Mouse (Mus musculus): Measurements from ENCODE around the gene Smtn. TPM values are rescaled to one million over a fixed set of nuclear protein-coding genes. Genes with fewer than 3 reads are reported as not detected.

The Smtn gene
- polyA plus RNA-seq, 1 experiment from 2014 or later = 79.5 TPM

- H3K4me1 ChIP-seq = peaks cover 37% of the 10 kb centered on the region
- H3K9ac ChIP-seq = peak overlapping the region; percentile 82
- H3K36me3 ChIP-seq = peaks cover 4% of the 10 kb centered on the region; the same call in 1 of the 2 replicates
- no peaks in the 10 kb centered on the region for H3K9me3 ChIP-seq
- peaks cover 9% of the 10 kb centered on the region for H3K27me3 ChIP-seq (replicated peaks)
- no peak for ATAC-seq (ENCODE audit: extremely low read depth, insufficient number of reproducible peaks, low FRiP score, low TSS enrichment)
- peak overlapping the region; percentile 65 for H3K4me2 ChIP-seq
- H3K4me3 ChIP-seq = peak overlapping the region; percentile 53
- peak overlapping the region; percentile 58 for H3K27ac ChIP-seq (replicated peaks)
- WGBS = 53% methylated on average over 11 of the region's 11 CpGs
Observed at GRCm38 (mm10) chr11:3503755-3504693, 36.4 kb downstream of the Smtn start.

DNA sequence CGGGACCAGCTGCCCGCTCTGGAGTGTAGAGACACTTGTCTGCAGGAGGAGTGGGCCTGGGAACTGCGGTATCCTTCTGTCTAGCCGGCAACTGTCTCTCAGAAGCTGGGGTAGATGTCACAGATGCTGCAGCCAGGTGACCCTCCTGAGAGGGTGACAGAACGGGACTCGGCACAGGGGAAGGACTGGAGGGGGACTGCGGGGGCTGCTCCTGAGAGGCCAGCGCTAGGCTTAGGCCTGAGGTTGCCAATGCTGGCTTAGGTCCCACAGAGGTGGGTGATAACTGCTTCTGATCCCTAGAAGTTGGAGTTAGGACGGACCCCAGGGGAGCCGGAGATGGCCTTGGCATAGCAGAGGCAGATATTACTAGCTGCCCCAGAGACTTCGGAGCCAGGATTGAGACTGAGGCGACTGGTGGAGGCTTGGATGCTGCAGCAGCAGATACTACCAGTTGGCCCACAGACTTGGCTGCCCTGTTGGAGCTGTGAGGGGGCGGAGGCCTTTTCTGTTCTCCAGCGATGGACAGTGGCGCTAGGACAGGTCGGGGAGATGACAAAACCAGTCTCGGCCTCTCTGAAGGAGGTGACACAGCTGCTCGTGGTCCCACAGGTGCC is 37.8 kb downstream of the Smtn start:
- H3K4me2 ChIP-seq = no peak overlapping the region
- peaks cover 9% of the 10 kb centered on the region for H3K27me3 ChIP-seq (replicated peaks)
- H3K36me3 ChIP-seq = peaks cover 7% of the 10 kb centered on the region; the same call in 1 of the 2 replicates
- ATAC-seq (ENCODE audit: extremely low read depth, insufficient number of reproducible peaks, low FRiP score, low TSS enrichment) = no peak
- H3K27ac ChIP-seq (replicated peaks) = no peak overlapping the region
- WGBS = 74% methylated on average over 18 of the region's 18 CpGs
- no peak overlapping the region for H3K4me3 ChIP-seq
- no peak overlapping the region for H3K9ac ChIP-seq
- H3K4me1 ChIP-seq = peaks cover 25% of the 10 kb centered on the region
- H3K9me3 ChIP-seq = no peaks in the 10 kb centered on the region

DNA sequence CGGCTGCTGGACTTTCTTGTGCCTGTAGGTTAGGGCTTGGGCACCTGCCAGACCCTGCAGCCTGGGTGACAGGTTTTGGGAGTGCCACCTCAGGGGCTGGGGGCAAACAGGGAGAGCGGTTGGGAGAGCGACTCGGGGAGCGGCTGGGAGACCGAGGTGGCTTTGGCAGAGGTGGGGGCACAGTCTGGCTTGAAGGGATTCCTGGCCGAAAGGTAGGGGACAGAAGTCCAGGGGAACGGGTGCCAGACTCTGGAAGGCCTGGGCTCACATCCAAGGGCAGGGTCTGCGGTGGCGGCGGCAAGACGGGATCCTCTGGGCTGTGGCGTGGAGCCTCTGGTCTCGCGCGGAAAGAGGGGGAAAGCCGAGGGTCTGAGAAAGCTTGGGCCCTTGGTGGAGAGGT is 38.4 kb downstream of the Smtn start:
- peaks cover 7% of the 10 kb centered on the region; the same call in 1 of the 2 replicates for H3K36me3 ChIP-seq
- no peak overlapping the region for H3K4me2 ChIP-seq
- no peak overlapping the region for H3K4me3 ChIP-seq
- no peak for ATAC-seq (ENCODE audit: extremely low read depth, insufficient number of reproducible peaks, low FRiP score, low TSS enrichment)
- WGBS = 67% methylated on average over 17 of the region's 17 CpGs
- no peaks in the 10 kb centered on the region for H3K9me3 ChIP-seq
- no peak overlapping the region for H3K9ac ChIP-seq
- peaks cover 9% of the 10 kb centered on the region for H3K27me3 ChIP-seq (replicated peaks)
- no peak overlapping the region for H3K27ac ChIP-seq (replicated peaks)
- H3K4me1 ChIP-seq = peaks cover 25% of the 10 kb centered on the region

- Histone ChIP-seq H3K27me3 (replicated peaks) (peaks cover 1% of the 10 kb centered on the region; the same call in 1 of the 2 replicates), H3K9me3 (no peaks in the 10 kb centered on the region), H3K4me2 (no peak overlapping the region), H3K9ac (no peak overlapping the region), H3K36me3 (0 out of 2 replicates have a peak, but pooled peaks cover 3% of the 10 kb centered on the region), H3K4me1 (peaks cover 8% of the 10 kb centered on the region; the same call in 1 of the 2 replicates), H3K4me3 (no peak overlapping the region), H3K27ac (replicated peaks) (no peak overlapping the region)
- ATAC-seq (ENCODE audit: extremely low read depth, insufficient number of reproducible peaks, low FRiP score, low TSS enrichment) = no peak
- 84% methylated on average over 1 of the region's 1 CpGs for whole genome bisulfite sequencing
Observed at GRCm38 (mm10) chr11:3497296-3497695, 43.1 kb downstream of the Smtn start.

DNA sequence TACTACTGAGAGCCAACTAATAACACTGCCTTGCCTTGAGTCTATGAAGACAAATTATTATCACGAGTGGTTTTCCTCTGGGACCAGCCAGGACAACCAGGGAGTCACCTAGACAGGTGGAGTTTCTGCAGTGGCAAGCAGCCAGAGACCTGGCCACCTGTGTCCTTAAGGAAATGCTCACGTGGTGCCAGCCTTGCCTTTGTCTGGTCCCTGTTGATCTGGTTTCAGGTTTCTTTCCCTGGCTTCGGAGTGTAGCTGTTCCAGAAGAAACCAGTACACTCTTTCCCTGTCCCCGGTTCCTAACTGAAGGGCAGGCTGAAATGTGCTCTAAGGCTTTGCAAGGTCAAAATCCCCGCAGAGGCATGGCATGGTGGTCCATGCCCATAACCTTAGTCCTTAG is 43.7 kb downstream of the Smtn start:
- Histone ChIP-seq H3K4me1 (peaks cover 8% of the 10 kb centered on the region; the same call in 1 of the 2 replicates), H3K4me2 (no peak overlapping the region), H3K9me3 (no peaks in the 10 kb centered on the region), H3K4me3 (no peak overlapping the region), H3K27me3 (replicated peaks) (no peaks in the 10 kb centered on the region; the same call in 1 of the 2 replicates), H3K27ac (replicated peaks) (no peak overlapping the region), H3K36me3 (0 out of 2 replicates have a peak, but pooled peaks cover 3% of the 10 kb centered on the region), H3K9ac (no peak overlapping the region)
- 48% methylated on average over 5 of the region's 5 CpGs for WGBS
- no peak for ATAC-seq (ENCODE audit: extremely low read depth, insufficient number of reproducible peaks, low FRiP score, low TSS enrichment)

DNA sequence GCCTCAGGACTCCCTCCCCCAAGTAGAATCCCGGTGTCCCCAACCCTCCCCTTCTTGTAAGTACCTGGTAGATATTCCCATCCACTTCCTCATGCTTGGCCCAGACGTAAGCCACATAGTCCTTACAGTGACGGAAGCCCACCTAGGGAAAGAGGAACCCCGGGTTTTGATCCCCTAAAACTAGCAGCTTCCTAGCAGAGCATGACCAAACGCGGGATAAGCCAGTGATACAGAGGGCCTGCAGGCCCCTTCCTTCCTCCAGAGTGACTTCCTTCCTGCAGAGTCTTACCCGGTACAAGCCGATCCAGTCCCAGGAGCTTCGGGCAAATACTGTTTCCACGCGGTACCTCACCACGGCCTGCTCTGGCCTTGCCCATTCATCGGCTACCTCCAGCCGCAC is 44.9 kb downstream of the Smtn start:
- H3K36me3 ChIP-seq = 0 out of 2 replicates have a peak, but pooled peaks cover 3% of the 10 kb centered on the region
- no peak for ATAC-seq (ENCODE audit: extremely low read depth, insufficient number of reproducible peaks, low FRiP score, low TSS enrichment)
- no peak overlapping the region for H3K9ac ChIP-seq
- WGBS = 82% methylated on average over 14 of the region's 14 CpGs
- H3K27me3 ChIP-seq (replicated peaks) = no peaks in the 10 kb centered on the region
- no peak overlapping the region for H3K4me2 ChIP-seq
- peaks cover 8% of the 10 kb centered on the region; the same call in 1 of the 2 replicates for H3K4me1 ChIP-seq
- H3K9me3 ChIP-seq = no peaks in the 10 kb centered on the region
- H3K27ac ChIP-seq (replicated peaks) = no peak overlapping the region
- H3K4me3 ChIP-seq = no peak overlapping the region

DNA sequence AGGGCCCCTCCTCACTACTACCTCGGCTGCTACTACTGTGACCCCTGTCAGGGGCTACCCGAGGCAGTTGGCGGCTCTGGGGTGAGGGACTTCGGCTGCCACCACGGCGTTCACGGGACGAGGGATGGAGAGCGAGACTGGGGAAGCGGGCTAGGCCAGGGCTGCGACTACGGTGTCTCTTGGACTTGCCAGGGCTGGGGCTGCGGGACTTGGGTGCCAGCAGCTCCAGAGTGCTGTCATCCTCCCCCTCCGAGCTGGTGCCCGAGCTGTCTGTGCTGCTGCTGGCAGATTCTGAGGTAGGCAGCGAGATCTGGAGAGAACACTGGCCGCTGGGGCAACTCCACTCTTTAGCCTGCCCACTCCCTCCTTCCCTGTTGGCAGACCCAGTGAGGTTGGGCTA is 45.6 kb downstream of the Smtn start:
- H3K4me1 ChIP-seq = peaks cover 8% of the 10 kb centered on the region; the same call in 1 of the 2 replicates
- H3K9me3 ChIP-seq = no peaks in the 10 kb centered on the region
- H3K9ac ChIP-seq = no peak overlapping the region
- H3K4me3 ChIP-seq = no peak overlapping the region
- H3K27ac ChIP-seq (replicated peaks) = no peak overlapping the region
- H3K27me3 ChIP-seq (replicated peaks) = no peaks in the 10 kb centered on the region
- no peak overlapping the region for H3K4me2 ChIP-seq
- WGBS = 74% methylated on average over 17 of the region's 17 CpGs
- 0 out of 2 replicates have a peak, but pooled peaks cover 3% of the 10 kb centered on the region for H3K36me3 ChIP-seq
- no peak for ATAC-seq (ENCODE audit: extremely low read depth, insufficient number of reproducible peaks, low FRiP score, low TSS enrichment)

DNA sequence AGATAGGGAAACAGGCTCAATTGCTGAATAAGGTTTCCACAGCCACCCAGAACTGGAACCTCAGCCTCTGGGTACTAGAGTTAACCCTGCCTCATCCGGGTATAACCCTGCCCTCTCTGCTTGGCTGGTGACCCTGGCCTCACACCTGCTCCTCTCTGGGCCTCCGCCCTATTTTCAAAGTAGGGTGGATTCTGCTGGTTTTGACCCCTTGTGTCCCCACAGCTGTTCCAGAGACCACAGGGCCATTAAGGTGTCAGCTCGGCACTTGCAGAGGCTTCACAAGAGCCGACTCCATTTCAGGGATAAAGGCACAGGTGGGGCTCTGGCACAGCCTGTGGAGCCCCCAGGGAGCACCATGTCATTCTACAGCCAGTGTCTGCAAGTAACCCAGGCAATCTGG is 47.7 kb downstream of the Smtn start:
- no peak overlapping the region for H3K27ac ChIP-seq (replicated peaks)
- WGBS = 68% methylated on average over 4 of the region's 4 CpGs
- no peak for ATAC-seq (ENCODE audit: extremely low read depth, insufficient number of reproducible peaks, low FRiP score, low TSS enrichment)
- H3K9me3 ChIP-seq = no peaks in the 10 kb centered on the region
- no peak overlapping the region for H3K4me3 ChIP-seq
- no peaks in the 10 kb centered on the region for H3K27me3 ChIP-seq (replicated peaks)
- no peaks in the 10 kb centered on the region for H3K36me3 ChIP-seq
- peaks cover 14% of the 10 kb centered on the region; the same call in 1 of the 2 replicates for H3K4me1 ChIP-seq
- H3K4me2 ChIP-seq = no peak overlapping the region
- peak overlapping the region; percentile 19; the same call in 1 of the 2 replicates for H3K9ac ChIP-seq

GRCm38 (mm10) chr11:3489036-3489435 is 51.4 kb downstream of the Smtn start:
- no peak overlapping the region for H3K4me2 ChIP-seq
- H3K9me3 ChIP-seq = no peaks in the 10 kb centered on the region
- peaks cover 7% of the 10 kb centered on the region; the same call in 1 of the 2 replicates for H3K27me3 ChIP-seq (replicated peaks)
- WGBS = 42% methylated on average over 5 of the region's 5 CpGs
- ATAC-seq (ENCODE audit: extremely low read depth, insufficient number of reproducible peaks, low FRiP score, low TSS enrichment) = no peak
- no peak overlapping the region for H3K9ac ChIP-seq
- no peak overlapping the region for H3K4me3 ChIP-seq
- no peaks in the 10 kb centered on the region for H3K36me3 ChIP-seq
- peaks cover 18% of the 10 kb centered on the region; the same call in 1 of the 2 replicates for H3K4me1 ChIP-seq
- H3K27ac ChIP-seq (replicated peaks) = no peak overlapping the region

- H3K27ac ChIP-seq (replicated peaks) = no peak within 1 kb of the TSS
- peaks cover 7% of the 10 kb centered on the region; the same call in 1 of the 2 replicates for H3K27me3 ChIP-seq (replicated peaks)
- no peak within 1 kb of the TSS for H3K4me3 ChIP-seq
- 28% methylated on average over 11 of the region's 11 CpGs for WGBS
- H3K4me1 ChIP-seq = peaks cover 20% of the 10 kb centered on the region; the same call in 1 of the 2 replicates
- no peak within 1 kb of the TSS for H3K9ac ChIP-seq
- no peak within 1 kb of the TSS for H3K4me2 ChIP-seq
- no peaks in the 10 kb centered on the region for H3K9me3 ChIP-seq
- ATAC-seq (ENCODE audit: extremely low read depth, insufficient number of reproducible peaks, low FRiP score, low TSS enrichment) = no peak
- H3K36me3 ChIP-seq = no peaks in the 10 kb centered on the region
Observed at GRCm38 (mm10) chr11:3487952-3488570, 52.4 kb downstream of the Smtn start, which contains the start of gene Pla2g3. TSS of gene Pla2g3 (plus strand) at chr11:3488284.

DNA sequence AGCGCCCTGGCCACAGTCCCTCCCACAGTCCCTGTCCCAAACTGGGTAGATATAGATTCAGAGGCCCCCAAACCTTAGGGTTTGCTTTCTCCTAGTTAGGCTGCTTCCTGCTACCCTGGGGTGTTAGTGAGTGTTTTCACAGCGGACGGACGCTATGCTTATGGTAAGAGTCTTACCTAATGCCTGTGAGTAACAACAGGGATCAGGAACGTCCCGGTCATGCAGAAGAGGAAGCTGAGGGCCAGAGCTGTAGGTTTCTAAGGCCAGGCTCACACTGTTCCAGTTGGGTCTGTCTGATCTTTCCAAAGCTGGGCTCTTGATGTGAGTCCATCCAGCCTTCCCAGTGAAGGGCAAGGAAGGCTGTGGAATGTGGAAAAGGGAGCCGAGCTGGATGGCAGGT is 54.1 kb downstream of the Smtn start:
- ATAC-seq (ENCODE audit: extremely low read depth, insufficient number of reproducible peaks, low FRiP score, low TSS enrichment) = no peak
- 59% methylated on average over 7 of the region's 7 CpGs for WGBS
- H3K27ac ChIP-seq (replicated peaks) = no peak overlapping the region

More for the DNA sequence above, 54.1 kb downstream of the Smtn start:
- Histone ChIP-seq H3K4me2 (no peak overlapping the region), H3K9me3 (no peaks in the 10 kb centered on the region), H3K4me3 (no peak overlapping the region), H3K27me3 (replicated peaks) (peaks cover 7% of the 10 kb centered on the region; the same call in 1 of the 2 replicates), H3K4me1 (0 out of 2 replicates have a peak, but pooled peaks cover 15% of the 10 kb centered on the region), H3K9ac (no peak overlapping the region), H3K36me3 (no peaks in the 10 kb centered on the region)

Measured in heart, embryonic 13.5 days (tissue).